Mouse (Mus musculus): ENCODE results near the gene Amotl2. TPM values are rescaled to one million over a fixed set of nuclear protein-coding genes. Genes with fewer than 3 reads are reported as not detected.
A peak's percentile ranks its signal among the peaks of the same experiment; 100 is the strongest.

Gene Amotl2
- total RNA-seq, 2 experiments from 2014 or later = 13.6 to 20.3 TPM

DNA sequence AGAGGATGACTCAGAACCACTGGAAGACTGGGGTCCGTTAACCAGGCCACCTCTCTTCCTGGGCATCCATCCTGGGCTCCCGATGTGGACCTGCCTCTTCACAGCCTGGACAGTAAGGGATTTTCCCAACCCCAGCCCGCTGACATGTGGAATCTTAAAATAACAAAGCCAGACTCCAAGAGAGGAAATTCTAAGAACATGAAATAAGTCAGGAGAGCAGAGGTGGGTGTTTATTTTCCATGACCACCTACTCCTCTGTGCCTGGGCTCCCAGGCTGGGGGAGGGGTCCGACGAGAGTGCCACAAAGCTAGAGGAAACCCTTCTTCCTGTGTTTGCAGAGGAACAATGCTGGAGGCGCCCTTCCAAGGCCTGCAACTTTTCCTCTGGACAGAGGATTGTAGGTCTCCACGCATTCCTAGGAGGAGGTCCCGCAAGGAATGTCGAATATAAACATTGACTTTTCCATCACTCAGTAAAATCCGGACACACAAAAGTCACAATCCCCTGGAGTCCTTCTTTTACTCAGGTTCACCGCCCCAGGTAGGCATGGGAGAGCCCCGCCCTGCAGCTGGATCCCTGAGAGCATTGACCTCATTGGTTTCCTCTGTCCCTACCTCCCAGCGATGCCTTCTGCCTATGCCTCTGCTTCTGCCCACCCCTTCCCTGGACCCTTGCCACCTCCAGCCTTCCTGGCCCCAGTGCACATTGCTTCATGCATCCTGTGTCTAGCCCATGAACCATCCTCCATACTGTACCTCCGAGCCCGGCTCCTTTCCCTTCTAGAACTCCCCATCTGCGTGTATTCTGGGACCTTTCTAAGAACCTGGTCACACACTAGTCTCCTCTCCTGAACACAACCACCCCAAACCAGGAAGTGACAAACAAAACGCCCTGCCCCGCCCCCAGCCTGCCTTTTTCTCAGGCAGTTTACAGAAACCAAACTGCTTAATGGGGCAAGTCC, 61.4 kb downstream of the Amotl2 start:
- DNase-seq = peak; percentile 65

DNA sequence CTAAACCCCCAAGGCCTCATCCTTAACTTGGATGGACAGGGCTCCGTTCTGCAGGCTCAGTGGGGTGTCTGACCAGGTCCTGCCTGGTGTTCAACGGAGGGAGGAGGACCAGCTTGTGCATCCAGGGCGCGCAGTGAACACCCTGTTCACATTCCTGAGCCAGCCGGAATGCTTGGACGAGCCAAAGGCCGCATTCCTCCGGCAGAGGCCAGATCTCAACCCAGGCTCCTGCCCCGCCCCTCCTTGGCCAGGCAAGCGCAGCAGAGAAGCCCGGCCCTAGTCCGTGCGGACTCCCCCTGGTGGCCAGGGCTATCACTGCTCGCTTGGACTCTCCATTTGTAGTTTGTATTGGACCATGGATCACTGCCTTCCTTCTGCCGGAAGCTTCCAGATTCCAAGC, 63.0 kb downstream of the Amotl2 start:
- peak; percentile 98 for DNase-seq

Other genes starting within 250 kb of the Amotl2 start
- 100 to 1,000 TPM in 1 of 2 experiments, 10 to 100 TPM in 1; 75.2 to 114 TPM for gene Ky, start 210.9 kb upstream of the Amotl2 start, total RNA-seq (2021)
- gene Anapc13, start 90.4 kb upstream of the Amotl2 start, total RNA-seq (2021) = 100 to 1,000 TPM; 186 to 188 TPM
- gene Cep63, start 90.1 kb upstream of the Amotl2 start, total RNA-seq (2021) = 10 to 100 TPM; 19.1 to 22.4 TPM
- gene Ryk, start 118.2 kb downstream of the Amotl2 start, total RNA-seq (2021) = 10 to 100 TPM; 38.9 to 45.1 TPM